Mouse (Mus musculus): ENCODE measurements around the gene Mrtfb. TPM values are rescaled to one million over a fixed set of nuclear protein-coding genes. Genes with fewer than 3 reads are reported as not detected.

Mrtfb gene
- polyA plus RNA-seq, 1 experiment from 2014 or later: 19.8 TPM

- Histone ChIP-seq H3K27ac (no peak overlapping the region), H3K9me3 (replicated peaks; ENCODE audit: low read length) (no peaks in the 10 kb centered on the region), H3K9ac (ENCODE audit: low read depth, low read length) (no peak overlapping the region), H3K36me3 (ENCODE audit: insufficient read depth, low read length) (no peaks in the 10 kb centered on the region), H3K4me2 (ENCODE audit: low read length) (no peak overlapping the region), H3K4me3 (replicated peaks; ENCODE audit: low read depth, low read length) (no peak overlapping the region), H3K27me3 (ENCODE audit: insufficient read depth, low read length) (no peaks in the 10 kb centered on the region), H3K4me1 (replicated peaks; ENCODE audit: insufficient read depth, low read length) (no peaks in the 10 kb centered on the region)
- WGBS: 52% methylated on average over 1 of the region's 1 CpGs
- ATAC-seq (replicated peaks; ENCODE audit: low FRiP score, low read depth) (no peak), DNase-seq (ENCODE audit: low spot score) (no peak)
- no peak for TF ChIP-seq CTCF (IDR thresholded peaks at IDR 0.05; ENCODE audit: low read depth)
Measured at GRCm38 (mm10) chr16:13297860-13298259, 41.6 kb downstream of the Mrtfb start.

DNA sequence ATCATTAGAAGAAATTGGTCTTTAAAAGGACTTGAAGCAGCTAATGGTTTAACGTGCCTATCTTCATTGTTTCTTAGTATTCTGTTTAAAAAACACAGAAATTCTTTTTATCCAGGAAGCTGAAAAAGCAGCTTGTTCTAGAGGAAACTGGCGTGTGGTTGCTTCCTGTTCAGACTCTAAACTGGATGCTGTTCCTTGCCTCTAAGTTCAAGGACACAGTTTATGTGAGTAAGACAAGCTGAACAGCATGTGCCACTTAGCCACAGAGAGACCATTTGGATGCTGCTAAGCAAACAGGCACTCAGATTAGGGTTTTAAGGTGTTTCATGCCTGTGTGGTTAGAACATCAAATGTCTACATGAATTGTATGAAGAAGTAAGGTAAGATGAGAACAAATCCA, 42.7 kb downstream of the Mrtfb start:
- ATAC-seq (replicated peaks; ENCODE audit: low FRiP score, low read depth) (no peak), DNase-seq (ENCODE audit: low spot score) (peak; percentile 23)
- Histone ChIP-seq H3K27me3 (ENCODE audit: insufficient read depth, low read length) (no peaks in the 10 kb centered on the region), H3K4me3 (replicated peaks; ENCODE audit: low read depth, low read length) (no peak overlapping the region), H3K9ac (ENCODE audit: low read depth, low read length) (no peak overlapping the region), H3K27ac (no peak overlapping the region), H3K36me3 (ENCODE audit: insufficient read depth, low read length) (no peaks in the 10 kb centered on the region), H3K4me1 (replicated peaks; ENCODE audit: insufficient read depth, low read length) (no peaks in the 10 kb centered on the region), H3K4me2 (ENCODE audit: low read length) (no peak overlapping the region), H3K9me3 (replicated peaks; ENCODE audit: low read length) (no peaks in the 10 kb centered on the region)
- 55% methylated on average over 2 of the region's 2 CpGs for WGBS
- TF ChIP-seq CTCF (IDR thresholded peaks at IDR 0.05; ENCODE audit: low read depth): no peak

GRCm38 (mm10) chr16:13306065-13306695, 49.9 kb downstream of the Mrtfb start:
- Histone ChIP-seq H3K4me2 (ENCODE audit: low read length) (no peak overlapping the region), H3K27me3 (ENCODE audit: insufficient read depth, low read length) (no peaks in the 10 kb centered on the region), H3K4me3 (replicated peaks; ENCODE audit: low read depth, low read length) (no peak overlapping the region), H3K27ac (no peak overlapping the region), H3K4me1 (replicated peaks; ENCODE audit: insufficient read depth, low read length) (no peaks in the 10 kb centered on the region), H3K36me3 (ENCODE audit: insufficient read depth, low read length) (no peaks in the 10 kb centered on the region), H3K9me3 (replicated peaks; ENCODE audit: low read length) (no peaks in the 10 kb centered on the region), H3K9ac (ENCODE audit: low read depth, low read length) (no peak overlapping the region)
- DNase-seq (ENCODE audit: low spot score) (no peak), ATAC-seq (replicated peaks; ENCODE audit: low FRiP score, low read depth) (no peak)
- TF ChIP-seq CTCF (IDR thresholded peaks at IDR 0.05; ENCODE audit: low read depth): no peak
- WGBS: 76% methylated on average over 3 of the region's 3 CpGs

GRCm38 (mm10) chr16:13310096-13310683, 53.9 kb downstream of the Mrtfb start:
- no peak overlapping the region for H3K9ac ChIP-seq (ENCODE audit: low read depth, low read length)
- DNase-seq (ENCODE audit: low spot score): no peak
- no peaks in the 10 kb centered on the region for H3K4me1 ChIP-seq (replicated peaks; ENCODE audit: insufficient read depth, low read length)
- ATAC-seq (replicated peaks; ENCODE audit: low FRiP score, low read depth): no peak
- H3K4me2 ChIP-seq (ENCODE audit: low read length): no peak overlapping the region
- H3K4me3 ChIP-seq (replicated peaks; ENCODE audit: low read depth, low read length): no peak overlapping the region
- no peaks in the 10 kb centered on the region for H3K36me3 ChIP-seq (ENCODE audit: insufficient read depth, low read length)
- no peaks in the 10 kb centered on the region for H3K9me3 ChIP-seq (replicated peaks; ENCODE audit: low read length)
- no peak for TF ChIP-seq CTCF (IDR thresholded peaks at IDR 0.05; ENCODE audit: low read depth)
- no peaks in the 10 kb centered on the region for H3K27me3 ChIP-seq (ENCODE audit: insufficient read depth, low read length)
- WGBS: 63% methylated on average over 1 of the region's 1 CpGs
- H3K27ac ChIP-seq: no peak overlapping the region

GRCm38 (mm10) chr16:13311374-13311773, 55.1 kb downstream of the Mrtfb start:
- H3K27ac ChIP-seq: no peak overlapping the region
- H3K9me3 ChIP-seq (replicated peaks; ENCODE audit: low read length): no peaks in the 10 kb centered on the region
- no peak overlapping the region for H3K4me2 ChIP-seq (ENCODE audit: low read length)
- no peaks in the 10 kb centered on the region for H3K4me1 ChIP-seq (replicated peaks; ENCODE audit: insufficient read depth, low read length)
- 62% methylated on average over 1 of the region's 1 CpGs for WGBS
- H3K9ac ChIP-seq (ENCODE audit: low read depth, low read length): no peak overlapping the region
- no peaks in the 10 kb centered on the region for H3K27me3 ChIP-seq (ENCODE audit: insufficient read depth, low read length)
- H3K36me3 ChIP-seq (ENCODE audit: insufficient read depth, low read length): no peaks in the 10 kb centered on the region
- no peak for ATAC-seq (replicated peaks; ENCODE audit: low FRiP score, low read depth)
- TF ChIP-seq CTCF (IDR thresholded peaks at IDR 0.05; ENCODE audit: low read depth): no peak
- no peak overlapping the region for H3K4me3 ChIP-seq (replicated peaks; ENCODE audit: low read depth, low read length)
- no peak for DNase-seq (ENCODE audit: low spot score)

GRCm38 (mm10) chr16:13313096-13313719, 56.9 kb downstream of the Mrtfb start:
- DNase-seq (ENCODE audit: low spot score) (no peak), ATAC-seq (replicated peaks; ENCODE audit: low FRiP score, low read depth) (no peak)
- WGBS: 88% methylated on average over 5 of the region's 5 CpGs
- Histone ChIP-seq H3K27ac (no peak overlapping the region), H3K4me1 (replicated peaks; ENCODE audit: insufficient read depth, low read length) (no peaks in the 10 kb centered on the region), H3K27me3 (ENCODE audit: insufficient read depth, low read length) (no peaks in the 10 kb centered on the region), H3K9me3 (replicated peaks; ENCODE audit: low read length) (no peaks in the 10 kb centered on the region), H3K4me3 (replicated peaks; ENCODE audit: low read depth, low read length) (no peak overlapping the region), H3K9ac (ENCODE audit: low read depth, low read length) (no peak overlapping the region), H3K36me3 (ENCODE audit: insufficient read depth, low read length) (no peaks in the 10 kb centered on the region), H3K4me2 (ENCODE audit: low read length) (no peak overlapping the region)
- no peak for TF ChIP-seq CTCF (IDR thresholded peaks at IDR 0.05; ENCODE audit: low read depth)

All from kidney, postnatal 0 days (tissue).